Mouse (Mus musculus): Measurements from ENCODE around the gene Phyhipl.

Gene Phyhipl

GRCm38 (mm10) chr10:70655828-70656227 is at the start of gene Phyhipl:
Gene Phyhipl, minus strand, starts transcription at chr10:70655965.
- DNase-seq, result no peak

GRCm38 (mm10) chr10:70703211-70703610 is 47.4 kb upstream of the Phyhipl start:
- DNase-seq, result no peak

DNA sequence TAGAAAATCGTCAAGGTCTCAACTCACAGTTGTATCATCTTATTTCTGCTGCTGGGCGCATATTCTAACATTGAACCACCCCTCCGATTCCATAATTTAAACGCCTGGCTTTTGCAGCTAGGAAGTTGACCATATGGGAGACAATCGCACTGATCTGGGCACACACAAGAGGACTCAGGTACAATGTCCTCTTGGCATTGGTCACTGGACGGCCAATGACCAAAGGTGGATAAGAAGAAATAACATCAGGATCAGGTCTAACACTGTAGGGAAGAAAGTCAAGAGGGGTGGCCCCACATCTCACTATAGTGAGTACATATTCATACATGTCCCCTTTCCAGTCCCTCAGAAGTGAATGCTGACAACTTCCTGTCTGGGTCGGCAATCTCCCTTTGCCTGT is 43.8 kb upstream of the Phyhipl start:
- DNase-seq, result no peak

GRCm38 (mm10) chr10:70698014-70698413 is 42.2 kb upstream of the Phyhipl start:
- no peak for DNase-seq

GRCm38 (mm10) chr10:70696748-70697585 is 41.2 kb upstream of the Phyhipl start:
- no peak for DNase-seq

GRCm38 (mm10) chr10:70689346-70689745 is 33.6 kb upstream of the Phyhipl start:
- DNase-seq, result no peak

DNA sequence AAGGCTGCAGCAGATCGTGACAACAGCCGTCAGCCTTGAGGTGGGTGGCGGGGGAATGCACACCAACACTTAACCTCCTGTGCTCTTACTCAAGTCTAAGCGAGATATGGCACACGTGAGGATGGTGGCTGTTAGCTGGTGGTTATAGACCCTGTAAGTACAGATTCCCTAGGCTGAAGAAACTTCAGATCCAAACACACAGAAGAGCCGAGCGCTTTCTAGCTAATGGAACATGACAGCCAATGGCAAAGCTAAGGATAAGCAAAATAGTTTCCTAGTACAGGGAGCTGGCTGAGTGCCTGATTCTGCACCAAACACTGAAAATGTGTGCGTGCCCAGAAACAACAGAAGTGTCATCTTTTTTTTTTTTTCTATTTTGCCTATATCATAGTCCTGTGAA is 33.1 kb upstream of the Phyhipl start:
- DNase-seq, result no peak

- no peak for DNase-seq
Observed at GRCm38 (mm10) chr10:70686941-70687703, 31.4 kb upstream of the Phyhipl start.

GRCm38 (mm10) chr10:70686505-70686904 is 30.7 kb upstream of the Phyhipl start:
- DNase-seq, result peak; percentile 14

DNA sequence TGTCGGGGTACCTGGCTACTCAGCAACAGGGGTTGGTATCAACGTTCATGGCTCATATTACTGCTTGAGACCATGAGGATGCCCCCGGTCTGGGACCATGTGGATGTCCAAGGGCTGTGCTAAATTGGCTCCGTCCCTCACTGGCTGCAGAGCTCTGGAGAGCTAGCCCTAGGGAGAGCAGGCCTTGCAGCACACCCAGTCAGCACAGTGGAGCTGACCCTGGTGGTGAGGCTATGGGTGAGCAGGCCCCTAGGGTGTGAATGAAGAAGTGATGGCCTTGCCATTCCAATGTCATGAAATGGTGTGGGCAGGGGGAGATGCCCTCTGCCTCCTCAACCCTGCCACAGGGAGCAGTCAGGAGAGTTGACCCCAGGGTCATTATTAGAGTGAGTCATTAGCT is 27.7 kb upstream of the Phyhipl start:
- no peak for DNase-seq

- no peak for DNase-seq
Observed at GRCm38 (mm10) chr10:70677946-70678345, 22.2 kb upstream of the Phyhipl start.

DNA sequence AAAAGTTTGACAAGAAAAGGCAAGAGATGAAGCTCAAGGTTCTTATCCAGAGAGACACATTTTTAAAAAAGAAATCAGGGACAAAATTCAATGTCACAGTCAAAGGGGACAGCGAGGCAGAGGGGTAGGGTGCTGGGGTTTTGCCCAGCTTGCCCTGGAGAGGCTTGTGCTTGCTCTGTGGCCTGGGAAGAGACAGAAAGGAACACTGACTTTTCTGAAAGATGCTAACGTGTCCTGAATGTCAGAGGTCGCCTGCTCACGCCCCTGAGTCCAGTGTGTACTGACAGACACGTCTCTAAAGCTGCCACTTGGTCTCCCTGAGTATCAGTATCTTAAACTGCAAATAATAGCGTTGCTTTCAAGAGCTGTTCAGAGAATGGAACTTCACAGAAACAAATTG is 507 bp upstream of the Phyhipl start:
- DNase-seq, result no peak

- DNase-seq, result no peak
Observed at GRCm38 (mm10) chr10:70654655-70655054, 1.1 kb downstream of the Phyhipl start.

DNA sequence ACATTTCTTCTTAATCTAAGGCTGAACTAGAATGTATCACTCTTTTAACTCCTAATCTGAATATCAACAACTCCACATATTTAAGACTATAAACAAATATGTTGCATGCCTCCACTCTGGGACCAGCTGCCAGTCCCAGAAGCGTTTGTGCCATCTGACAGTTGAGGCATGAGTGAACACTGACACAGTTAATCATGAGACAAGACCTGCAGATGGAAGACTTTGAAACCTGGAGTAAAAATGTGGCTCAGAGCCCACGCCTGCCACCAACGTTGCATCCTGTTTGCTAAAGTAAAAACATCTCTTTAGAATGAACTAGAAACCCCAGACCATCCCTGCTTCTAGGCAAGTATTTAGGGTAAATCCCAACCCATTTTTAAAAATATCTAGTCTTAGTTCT is 1.6 kb downstream of the Phyhipl start:
- DNase-seq, result no peak

DNA sequence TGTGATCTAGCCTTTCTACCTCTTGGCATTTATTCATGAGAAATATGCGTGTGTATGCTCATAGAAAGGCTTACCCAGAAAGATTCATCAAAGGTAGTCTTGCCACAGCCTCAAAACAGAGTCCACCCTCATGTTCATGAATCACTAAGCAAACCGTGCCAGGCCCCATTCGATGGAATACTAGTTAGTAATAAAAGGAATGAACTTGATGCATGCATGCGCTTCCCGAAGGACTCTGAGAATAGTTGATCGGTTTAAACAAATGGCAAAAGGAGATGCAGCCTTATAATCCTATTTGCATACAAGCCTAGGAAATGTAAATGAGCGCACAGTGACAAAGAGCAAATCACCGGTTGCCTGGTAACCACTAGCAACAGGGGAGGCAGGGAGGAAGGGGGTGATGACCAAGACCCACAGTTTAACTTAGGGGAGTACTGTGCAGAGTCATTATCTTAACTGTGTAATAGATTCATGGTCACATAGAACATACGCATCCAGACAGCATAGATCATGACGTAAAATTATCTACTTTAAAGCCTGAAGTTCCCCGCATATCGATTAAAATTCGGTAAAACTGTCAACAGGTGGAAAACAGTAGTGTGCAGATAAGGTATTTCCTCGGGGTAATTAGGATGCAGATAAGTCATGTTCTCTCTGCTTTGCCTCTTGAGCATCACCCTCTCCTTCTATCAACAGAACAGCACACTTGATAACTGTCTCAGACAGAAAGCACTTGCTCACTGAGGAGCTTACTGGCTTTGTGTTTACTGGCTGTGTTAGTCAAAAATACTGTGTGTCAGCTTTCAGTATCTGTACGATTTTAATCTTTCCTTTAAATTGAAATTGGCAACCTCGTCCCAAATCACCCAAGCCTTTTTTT is 3.8 kb downstream of the Phyhipl start:
- DNase-seq, result no peak

GRCm38 (mm10) chr10:70648831-70649230 is 6.9 kb downstream of the Phyhipl start:
- no peak for DNase-seq

- DNase-seq, result no peak
Observed at GRCm38 (mm10) chr10:70643131-70643530, 12.6 kb downstream of the Phyhipl start.

DNA sequence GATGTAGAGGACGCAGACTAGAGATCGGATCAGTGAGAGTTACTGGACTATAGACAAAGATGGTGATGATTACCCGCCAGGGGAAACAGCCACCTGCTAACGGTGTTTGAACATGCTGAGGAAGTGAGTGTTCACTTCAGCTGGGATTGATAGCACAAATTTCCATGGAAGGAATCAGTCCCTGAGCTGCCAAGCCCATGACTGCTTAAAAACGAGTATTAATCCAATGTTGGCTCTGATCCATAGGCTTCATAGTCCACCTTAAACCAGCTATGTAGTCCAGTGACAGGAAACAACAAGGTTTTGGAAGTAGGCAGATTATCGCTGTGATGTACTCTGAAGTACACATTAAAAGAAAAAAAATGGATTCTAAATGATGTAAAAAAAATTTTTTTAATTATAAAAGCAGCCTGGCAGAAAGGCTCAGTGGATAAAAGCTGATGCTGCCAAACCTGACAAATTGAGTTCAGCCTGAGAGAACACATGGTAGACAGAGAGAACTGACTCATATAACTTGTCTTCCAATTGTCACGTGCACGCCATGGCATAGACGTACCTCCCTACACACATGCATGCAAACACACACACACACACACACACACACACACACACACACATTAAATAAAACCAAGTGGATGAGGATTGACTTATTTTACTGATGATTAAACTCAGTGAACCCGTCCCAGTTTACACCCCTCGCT is 14.7 kb downstream of the Phyhipl start:
- DNase-seq, result no peak

- no peak for DNase-seq
Observed at GRCm38 (mm10) chr10:70640075-70640737, 15.6 kb downstream of the Phyhipl start.

- no peak for DNase-seq
Observed at GRCm38 (mm10) chr10:70637640-70638328, 18.0 kb downstream of the Phyhipl start.

DNA sequence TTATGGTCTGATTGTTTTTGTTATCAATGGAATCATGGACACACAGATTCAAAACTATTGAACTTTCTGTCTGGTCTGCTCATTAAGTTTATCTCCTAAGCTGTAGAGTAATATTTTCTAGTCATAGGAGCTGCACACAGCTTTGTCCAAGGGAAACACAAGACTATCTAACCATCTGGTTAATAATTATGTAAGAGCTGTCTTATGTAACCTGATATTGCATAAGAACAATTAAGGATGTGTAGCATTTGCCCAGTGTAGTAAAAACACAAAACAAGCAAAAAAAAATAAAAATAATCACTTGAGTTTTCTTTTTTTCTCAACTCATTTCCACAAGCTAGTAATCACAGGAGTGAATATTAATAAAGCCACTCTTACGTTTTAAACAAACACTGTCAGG is 20.5 kb downstream of the Phyhipl start:
- no peak for DNase-seq

Data from right cerebral cortex, postnatal 25 days (tissue).